Mouse (Mus musculus) cerebellum, adult 2 months (tissue): Measurements from ENCODE around the gene Plek. TPM values are rescaled to one million over a fixed set of nuclear protein-coding genes. Genes with fewer than 3 reads are reported as not detected.

Source experiments
- DNase-seq, 2 experiments: peaks; one replicate each; pipeline ENCODE4 v3.0.0; 2021
- H3K27ac ChIP-seq: fragments of 200-500 bp; 2 replicates; pipeline ENCODE4 v1.5.1; 2012; ENCODE audit warnings: low read length, control low read depth, inconsistent platforms; ENCODE audit not compliant: insufficient read depth
- H3K27me3 ChIP-seq: fragments of 200-500 bp; 2 replicates; pipeline ENCODE4 v1.6.1; 2012; ENCODE audit warnings: inconsistent platforms, mild to moderate bottlenecking, low read length, moderate library complexity; ENCODE audit not compliant: control insufficient read depth, insufficient read depth
- H3K4me1 ChIP-seq: fragments of 200-500 bp; 2 replicates; pipeline ENCODE4 v1.6.1; 2011; ENCODE audit warnings: low read length; ENCODE audit not compliant: control insufficient read depth, insufficient read depth
- H3K4me3 ChIP-seq: fragments of 200-500 bp; replicated peaks from 2 replicates; pipeline ENCODE3; 2011; ENCODE audit warnings: mild to moderate bottlenecking, low read depth, low read length, control low read depth; ENCODE audit not compliant: insufficient read depth
- CTCF ChIP-seq: fragments of 200-500 bp; IDR thresholded peaks from 2 replicates; pipeline ENCODE4 v1.5.1; 2011; ENCODE audit warnings: low read depth, mild to moderate bottlenecking, control low read depth, low read length, moderate library complexity, borderline replicate concordance; ENCODE audit not compliant: insufficient read depth
- POLR2A ChIP-seq: fragments of 200-500 bp; IDR thresholded peaks from 2 replicates; pipeline ENCODE4 v1.6.1; 2011; ENCODE audit warnings: low read length, control low read depth, borderline replicate concordance; ENCODE audit not compliant: insufficient read depth
- WGBS: fragments of 180-500 bp; shearing (Covaris S2); methylation state at CpG from one replicate; pipeline ENCODE4 v1.1.7; 2018; 5-methylcytosine and 5-hydroxymethylcytosine counted together
- polyA plus RNA-seq: library from polyadenylated mRNA; depleted of rRNA; stranded (reverse); fragments of >200 nt; gene quantifications from 2 replicates; pipeline ENCODE4 v1.2.3, GENCODE M21; 2012; rRNA removed

The Plek gene
- polyA plus RNA-seq, 1 experiment: 5.2 TPM

DNA sequence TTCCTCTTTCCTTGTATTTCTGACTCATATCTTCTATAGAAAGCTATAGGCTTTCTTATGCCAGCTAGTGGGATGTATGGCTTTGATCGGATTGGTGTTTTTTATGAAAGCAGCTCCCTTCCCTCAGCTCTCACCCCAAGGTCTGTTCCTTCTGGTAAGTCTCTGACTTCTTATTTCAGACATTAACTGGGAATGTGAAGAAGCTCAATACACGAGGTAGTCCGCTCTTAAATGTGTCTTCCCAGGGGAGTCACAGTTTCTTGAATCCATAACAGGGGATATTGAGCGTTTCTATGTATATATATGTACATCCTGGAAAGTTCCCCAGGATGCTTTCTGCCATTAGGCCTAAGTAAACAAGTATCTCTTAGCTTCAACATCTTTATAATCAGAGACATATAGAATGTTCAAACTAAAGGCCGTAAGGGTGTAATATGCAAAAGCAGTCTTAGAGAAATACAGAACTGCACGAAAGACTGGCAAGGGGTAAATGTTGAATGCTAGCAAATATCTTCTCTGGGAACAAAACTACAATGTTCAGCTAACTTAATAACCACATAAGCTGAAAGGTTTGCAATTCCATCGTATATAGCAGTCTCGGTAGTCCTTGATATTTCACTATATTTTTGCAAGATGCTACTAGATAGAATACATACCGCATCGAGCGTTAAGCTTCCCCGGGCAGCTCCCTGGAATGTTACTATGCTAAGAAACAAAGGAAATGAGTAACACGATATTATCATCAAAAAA lies 101.8 kb downstream of the Plek start:
- 34% methylated on average over 13 of the region's 13 CpGs for WGBS
- DNase-seq: no peak
- H3K4me3 ChIP-seq: peak overlapping the region; percentile 64
- no peaks in the 10 kb centered on the region for H3K27me3 ChIP-seq
- H3K27ac ChIP-seq: no peak overlapping the region
- no peaks in the 10 kb centered on the region for H3K4me1 ChIP-seq
- no peak for TF ChIP-seq POLR2A
- no peak for TF ChIP-seq CTCF

DNA sequence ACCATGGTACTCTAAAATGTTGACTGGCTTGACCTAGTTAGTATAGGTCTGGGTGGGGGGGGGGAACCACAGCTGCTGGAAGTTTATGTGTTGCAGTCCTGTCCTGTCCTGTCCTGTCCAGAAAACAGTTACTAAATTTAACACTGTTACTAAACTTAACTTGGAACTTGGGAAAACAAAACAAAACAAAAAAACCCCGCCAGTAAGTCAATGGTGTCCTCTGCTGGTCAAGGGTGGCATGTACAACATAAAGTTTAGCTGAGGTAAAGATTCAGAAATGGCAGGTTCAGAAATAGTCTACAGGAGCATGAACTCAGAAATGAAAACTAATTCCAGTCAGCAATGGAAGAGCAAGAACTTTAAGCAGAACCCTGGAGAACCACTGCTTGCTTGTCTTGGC lies 103.4 kb downstream of the Plek start:
- TF ChIP-seq CTCF (no peak), POLR2A (no peak)
- H3K27me3 ChIP-seq: no peaks in the 10 kb centered on the region
- no peak for DNase-seq
- H3K27ac ChIP-seq: no peak overlapping the region
- no peaks in the 10 kb centered on the region for H3K4me1 ChIP-seq
- H3K4me3 ChIP-seq: no peak overlapping the region
- WGBS: 12% methylated on average over 1 of the region's 1 CpGs

DNA sequence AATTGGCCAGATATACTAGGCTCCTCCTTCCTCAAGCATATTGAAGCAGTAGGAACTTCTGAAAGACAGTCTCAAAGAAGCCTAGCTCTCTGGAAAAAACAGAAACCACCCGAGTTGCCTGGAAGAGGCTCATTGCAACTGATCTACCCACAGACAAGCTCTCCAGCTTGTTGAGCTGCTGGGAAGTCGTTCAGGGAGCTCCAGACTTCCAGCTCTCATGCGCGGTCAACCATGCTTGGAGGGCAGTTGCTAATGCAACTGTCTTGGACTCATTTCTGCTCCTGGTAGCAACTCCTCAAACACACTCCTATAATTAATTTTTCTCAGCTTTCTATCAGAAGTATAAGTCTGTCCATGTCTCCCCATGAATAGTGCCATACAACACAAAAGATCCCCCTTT lies 109.2 kb downstream of the Plek start:
- 57% methylated on average over 4 of the region's 4 CpGs for WGBS
- no peak for TF ChIP-seq POLR2A
- TF ChIP-seq CTCF: no peak
- no peak for DNase-seq
- Histone ChIP-seq H3K27ac (no peak overlapping the region), H3K27me3 (no peaks in the 10 kb centered on the region), H3K4me3 (no peak overlapping the region), H3K4me1 (no peaks in the 10 kb centered on the region)

DNA sequence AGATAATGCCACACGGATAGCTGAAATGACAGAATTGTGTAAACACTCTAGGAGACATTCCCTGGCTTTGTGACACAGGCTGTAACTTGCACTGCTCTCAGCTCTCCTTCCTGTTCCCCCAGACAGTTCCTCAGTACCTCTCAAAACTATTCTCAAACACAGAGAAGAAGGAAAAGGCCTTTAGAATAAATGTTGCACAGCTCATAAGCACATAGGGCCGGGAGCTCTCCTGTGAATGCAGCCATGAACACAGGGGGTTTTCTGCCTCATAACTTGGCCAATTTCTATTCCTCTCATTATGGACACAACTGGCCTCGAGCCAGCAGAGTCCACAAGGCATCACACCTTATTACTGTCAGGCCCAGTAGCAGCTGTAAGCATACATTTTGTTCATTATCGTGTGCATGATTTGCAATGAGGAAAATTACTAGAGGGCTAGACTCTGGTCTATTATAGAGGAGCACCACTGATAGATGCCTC lies 110.2 kb downstream of the Plek start:
- no peak for DNase-seq
- Histone ChIP-seq H3K4me3 (no peak overlapping the region), H3K4me1 (no peaks in the 10 kb centered on the region), H3K27ac (no peak overlapping the region), H3K27me3 (no peaks in the 10 kb centered on the region)
- WGBS: 14% methylated on average over 4 of the region's 4 CpGs
- no peak for TF ChIP-seq CTCF
- no peak for TF ChIP-seq POLR2A

DNA sequence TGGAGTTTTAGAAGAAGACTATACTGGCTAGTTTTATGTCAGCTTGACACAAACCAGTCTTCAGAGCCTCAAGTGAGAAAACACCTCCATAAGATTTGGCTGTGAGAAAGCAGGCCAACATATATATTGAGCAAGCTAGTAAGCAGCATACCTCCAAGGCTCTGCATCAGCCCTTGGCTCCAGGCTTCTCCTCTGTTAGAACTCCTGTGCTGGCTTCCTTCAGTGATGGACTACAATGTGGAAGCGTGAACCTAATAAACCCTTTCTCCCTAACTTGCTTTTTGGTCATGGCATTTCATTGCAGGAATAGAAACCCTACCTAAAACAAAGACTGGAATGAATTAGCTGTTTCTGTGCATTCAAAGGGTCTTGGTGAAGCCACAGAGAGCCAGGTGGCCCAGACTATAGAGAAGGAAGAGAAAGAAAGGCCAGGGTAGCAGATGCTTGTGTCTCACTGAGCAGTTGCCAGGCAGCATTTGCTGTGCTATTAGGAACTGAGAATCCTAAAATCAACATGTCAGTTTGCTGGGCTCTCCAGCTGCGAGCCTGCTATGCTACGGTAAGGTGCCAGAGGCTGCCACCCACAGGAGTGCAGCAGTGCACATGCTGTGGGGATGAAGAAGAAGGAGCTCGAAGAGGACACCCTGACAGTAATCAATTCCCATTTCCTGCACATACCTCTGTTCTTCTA lies 110.9 kb downstream of the Plek start:
- WGBS: 24% methylated on average over 4 of the region's 4 CpGs
- Histone ChIP-seq H3K27ac (no peak overlapping the region), H3K4me3 (no peak overlapping the region), H3K27me3 (no peaks in the 10 kb centered on the region), H3K4me1 (no peaks in the 10 kb centered on the region)
- TF ChIP-seq CTCF: no peak
- TF ChIP-seq POLR2A: no peak
- no peak for DNase-seq

DNA sequence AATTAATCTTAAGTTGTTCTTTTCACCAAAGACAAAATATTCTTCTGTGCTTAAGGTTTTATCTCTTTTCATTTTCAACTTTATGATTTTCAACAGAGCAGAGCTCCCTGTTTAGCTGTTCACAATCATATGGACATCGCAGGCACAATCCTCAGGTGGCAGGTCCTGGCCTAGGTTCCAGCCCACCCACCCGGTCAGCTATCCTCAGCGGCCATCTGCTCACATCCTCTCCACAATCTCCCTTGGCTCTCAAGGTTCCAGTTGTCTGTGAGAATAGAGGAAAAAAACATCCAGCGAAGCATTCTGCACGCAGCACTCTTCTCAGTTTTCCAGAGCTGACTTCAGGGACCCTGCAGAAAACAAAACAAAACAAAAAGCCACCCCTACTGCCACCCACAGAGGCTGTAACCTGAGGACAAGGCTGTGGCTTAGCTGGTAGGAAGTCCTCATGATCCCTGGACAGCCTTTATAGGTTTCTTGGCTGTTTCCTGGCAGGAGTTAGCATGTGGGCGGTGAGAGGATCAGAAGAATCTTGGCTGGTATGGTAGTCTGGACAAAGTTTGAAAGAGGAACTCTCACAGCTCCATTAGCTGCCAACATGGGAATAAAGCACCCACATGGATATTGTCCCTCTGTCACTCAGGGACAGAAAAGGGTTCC lies 116.5 kb downstream of the Plek start:
- Histone ChIP-seq H3K4me1 (no peaks in the 10 kb centered on the region), H3K27ac (no peak overlapping the region), H3K27me3 (no peaks in the 10 kb centered on the region), H3K4me3 (no peak overlapping the region)
- no peak for DNase-seq
- WGBS: 15% methylated on average over 6 of the region's 6 CpGs
- TF ChIP-seq CTCF (no peak), POLR2A (no peak)

DNA sequence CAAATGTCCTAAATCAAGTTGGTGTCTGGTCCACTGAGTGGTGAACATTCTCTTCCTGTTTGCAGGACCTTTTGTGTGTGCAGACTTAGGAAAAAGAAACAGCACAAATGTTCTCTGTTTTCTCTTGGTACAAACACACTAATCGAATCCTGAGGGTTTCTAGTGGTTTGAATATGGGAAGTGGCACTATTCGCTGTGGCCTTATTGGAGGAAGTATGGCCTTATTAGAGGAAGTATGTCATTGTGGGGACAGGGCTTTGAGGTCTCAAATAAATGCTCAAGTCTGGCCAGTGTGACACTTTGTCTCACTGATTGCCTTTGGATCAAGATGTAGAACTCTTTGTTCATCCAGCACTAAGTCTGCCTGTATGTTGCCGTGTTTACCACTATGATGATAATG lies 120.0 kb downstream of the Plek start:
- Histone ChIP-seq H3K27ac (no peak overlapping the region), H3K4me3 (no peak overlapping the region), H3K27me3 (no peaks in the 10 kb centered on the region), H3K4me1 (no peaks in the 10 kb centered on the region)
- 95% methylated on average over 3 of the region's 3 CpGs for WGBS
- TF ChIP-seq CTCF (no peak), POLR2A (no peak)
- DNase-seq: no peak

Other genes starting within 250 kb of the Plek start
- gene Fbxo48, start 101.0 kb downstream of the Plek start, polyA plus RNA-seq: 0.54 and 0.61 TPM in 2 replicates
- gene Cnrip1, start 795 bp downstream of the Plek start, polyA plus RNA-seq: 83.5 and 87.6 TPM in 2 replicates
- gene Ppp3r1, start 106.9 kb upstream of the Plek start, polyA plus RNA-seq: 236 and 240 TPM in 2 replicates
- 8.5 and 9.8 TPM in 2 replicates for gene Wdr92, start 129.7 kb upstream of the Plek start, polyA plus RNA-seq
- gene Pno1, start 159.2 kb upstream of the Plek start, polyA plus RNA-seq: 16.9 and 17.6 TPM in 2 replicates
- 43.4 and 45.7 TPM in 2 replicates for gene C1d, start 205.2 kb upstream of the Plek start, polyA plus RNA-seq